Mouse (Mus musculus): ENCODE data around the gene Tspan4.

- TF ChIP-seq CTCF (conservative IDR thresholded peaks at IDR 0.05; ENCODE audit: low read length) (no peak), POU5F1 (IDR thresholded peaks at IDR 0.05; ENCODE audit: borderline replicate concordance, low read length) (no peak), NANOG (IDR thresholded peaks at IDR 0.05; ENCODE audit: borderline replicate concordance, low read length) (no peak)
These were observed 8.1 kb downstream of the Tspan4 start for GRCm38 (mm10) chr7:141483114-141483653.

All from E14TG2a.4 (cell line).